Mouse (Mus musculus): ENCODE data around the gene Tns2. TPM values are rescaled to one million over a fixed set of nuclear protein-coding genes. Genes with fewer than 3 reads are reported as not detected.

The Tns2 gene
- polyA plus RNA-seq, 2 experiments: 3.7 to 5.2 TPM

- Histone ChIP-seq H3K27ac (no peak overlapping the region), H3K36me3 (replicated peaks; ENCODE audit: control insufficient read depth, insufficient read depth, low read depth) (no peaks in the 10 kb centered on the region), H3K4me3 (ENCODE audit: insufficient read depth in 1 of 2, low read depth in 2 of 2, low read length in 2 of 2) (no peak overlapping the region), H3K4me1 (replicated peaks; ENCODE audit: control insufficient read depth in 2 of 2, insufficient read depth in 2 of 2, low read length in 1 of 2) (peaks cover 5 to 8% of the 10 kb centered on the region in 2 experiments; a peak in 2 of 4 replicates), H3K9ac (replicated peaks) (no peak overlapping the region), H3K27me3 (ENCODE audit: control insufficient read depth, insufficient read depth, low read length) (peaks cover 34% of the 10 kb centered on the region), H3K4me2 (ENCODE audit: low read depth) (no peak overlapping the region), H3K9me3 (ENCODE audit: control insufficient read depth, low read length) (no peaks in the 10 kb centered on the region)
- ATAC-seq (ENCODE audit: insufficient read depth) (no peak), DNase-seq (ENCODE audit: low read depth in 3 of 3, low spot score in 3 of 3) (no peak)
- no peak for TF ChIP-seq CTCF (IDR thresholded peaks at IDR 0.05; ENCODE audit: low read depth)
- no peak for TF ChIP-seq EP300 (IDR thresholded peaks at IDR 0.05; ENCODE audit: low read depth)
- 66% methylated on average over 5 of the region's 5 CpGs for WGBS (ENCODE audit: insufficient replicate concordance)
Observed at GRCm38 (mm10) chr15:102141120-102141519, 40.9 kb downstream of the Tns2 start.

- Histone ChIP-seq H3K4me3 (ENCODE audit: insufficient read depth in 1 of 2, low read depth in 2 of 2, low read length in 2 of 2) (no peak overlapping the region), H3K36me3 (replicated peaks; ENCODE audit: control insufficient read depth, insufficient read depth, low read depth) (no peaks in the 10 kb centered on the region), H3K27me3 (ENCODE audit: control insufficient read depth, insufficient read depth, low read length) (peaks cover 34% of the 10 kb centered on the region), H3K9me3 (ENCODE audit: control insufficient read depth, low read length) (no peaks in the 10 kb centered on the region), H3K4me2 (ENCODE audit: low read depth) (no peak overlapping the region), H3K4me1 (replicated peaks; ENCODE audit: control insufficient read depth in 2 of 2, insufficient read depth in 2 of 2, low read length in 1 of 2) (0 out of 4 replicates have a peak, but pooled peaks cover 0 to 2% of the 10 kb centered on the region in 2 experiments), H3K27ac (no peak overlapping the region), H3K9ac (replicated peaks) (no peak overlapping the region)
- DNase-seq (ENCODE audit: low read depth in 3 of 3, low spot score in 3 of 3) (no peak), ATAC-seq (ENCODE audit: insufficient read depth) (no peak)
- TF ChIP-seq EP300 (IDR thresholded peaks at IDR 0.05; ENCODE audit: low read depth) (no peak), CTCF (IDR thresholded peaks at IDR 0.05; ENCODE audit: low read depth) (no peak)
- 56% methylated on average over 23 of the region's 23 CpGs for WGBS (ENCODE audit: insufficient replicate concordance)
Observed at GRCm38 (mm10) chr15:102142914-102143912, 43.0 kb downstream of the Tns2 start.

- Histone ChIP-seq H3K4me3 (ENCODE audit: insufficient read depth in 1 of 2, low read depth in 2 of 2, low read length in 2 of 2) (peak within 1 kb of the TSS in 1 of 2 experiments; percentile 18; a peak in 1 of 4 replicates), H3K4me2 (ENCODE audit: low read depth) (peak within 1 kb of the TSS; percentile 44), H3K9me3 (ENCODE audit: control insufficient read depth, low read length) (no peaks in the 10 kb centered on the region), H3K4me1 (replicated peaks; ENCODE audit: control insufficient read depth in 2 of 2, insufficient read depth in 2 of 2, low read length in 1 of 2) (0 out of 4 replicates have a peak, but pooled peaks cover 0 to 2% of the 10 kb centered on the region in 2 experiments), H3K27ac (no peak within 1 kb of the TSS), H3K36me3 (replicated peaks; ENCODE audit: control insufficient read depth, insufficient read depth, low read depth) (no peaks in the 10 kb centered on the region), H3K9ac (replicated peaks) (no peak within 1 kb of the TSS), H3K27me3 (ENCODE audit: control insufficient read depth, insufficient read depth, low read length) (peaks cover 34% of the 10 kb centered on the region)
- no peak for TF ChIP-seq EP300 (IDR thresholded peaks at IDR 0.05; ENCODE audit: low read depth)
- TF ChIP-seq CTCF (IDR thresholded peaks at IDR 0.05; ENCODE audit: low read depth): no peak
- no peak for DNase-seq (ENCODE audit: low read depth in 3 of 3, low spot score in 3 of 3)
- WGBS (ENCODE audit: insufficient replicate concordance): 15% methylated on average over 22 of the region's 22 CpGs
- no peak for ATAC-seq (ENCODE audit: insufficient read depth)
Observed at GRCm38 (mm10) chr15:102144274-102144711, 44.1 kb downstream of the Tns2 start, which contains the start of gene Igfbp6. Igfbp6 (plus strand) TSS chr15:102144362.

GRCm38 (mm10) chr15:102144726-102145125 is 44.5 kb downstream of the Tns2 start:
- ATAC-seq (ENCODE audit: insufficient read depth): no peak
- Histone ChIP-seq H3K36me3 (replicated peaks; ENCODE audit: control insufficient read depth, insufficient read depth, low read depth) (no peaks in the 10 kb centered on the region), H3K4me1 (replicated peaks; ENCODE audit: control insufficient read depth in 2 of 2, insufficient read depth in 2 of 2, low read length in 1 of 2) (peaks cover 0 to 5% of the 10 kb centered on the region in 2 experiments; a peak in 2 of 4 replicates), H3K4me3 (ENCODE audit: insufficient read depth in 1 of 2, low read depth in 2 of 2, low read length in 2 of 2) (peak overlapping the region in 1 of 2 experiments; percentile 18; a peak in 1 of 4 replicates), H3K4me2 (ENCODE audit: low read depth) (peak overlapping the region; percentile 44), H3K9ac (replicated peaks) (no peak overlapping the region), H3K27ac (no peak overlapping the region), H3K9me3 (ENCODE audit: control insufficient read depth, low read length) (no peaks in the 10 kb centered on the region), H3K27me3 (ENCODE audit: control insufficient read depth, insufficient read depth, low read length) (peaks cover 34% of the 10 kb centered on the region)
- DNase-seq (ENCODE audit: low read depth in 3 of 3, low spot score in 3 of 3): no peak
- 17% methylated on average over 19 of the region's 19 CpGs for WGBS (ENCODE audit: insufficient replicate concordance)
- TF ChIP-seq EP300 (IDR thresholded peaks at IDR 0.05; ENCODE audit: low read depth): no peak
- TF ChIP-seq CTCF (IDR thresholded peaks at IDR 0.05; ENCODE audit: low read depth): no peak

- no peak overlapping the region for H3K4me2 ChIP-seq (ENCODE audit: low read depth)
- no peak overlapping the region for H3K9ac ChIP-seq (replicated peaks)
- no peak for ATAC-seq (ENCODE audit: insufficient read depth)
- no peak for DNase-seq (ENCODE audit: low read depth in 3 of 3, low spot score in 3 of 3)
- peaks cover 0 to 11% of the 10 kb centered on the region in 2 experiments; a peak in 3 of 4 replicates for H3K4me1 ChIP-seq (replicated peaks; ENCODE audit: control insufficient read depth in 2 of 2, insufficient read depth in 2 of 2, low read length in 1 of 2)
- no peak for TF ChIP-seq EP300 (IDR thresholded peaks at IDR 0.05; ENCODE audit: low read depth)
- TF ChIP-seq CTCF (IDR thresholded peaks at IDR 0.05; ENCODE audit: low read depth): no peak
- WGBS (ENCODE audit: insufficient replicate concordance): 77% methylated on average over 10 of the region's 10 CpGs
- H3K27ac ChIP-seq: no peak overlapping the region
- peaks cover 34% of the 10 kb centered on the region for H3K27me3 ChIP-seq (ENCODE audit: control insufficient read depth, insufficient read depth, low read length)
- H3K36me3 ChIP-seq (replicated peaks; ENCODE audit: control insufficient read depth, insufficient read depth, low read depth): no peaks in the 10 kb centered on the region
- H3K4me3 ChIP-seq (ENCODE audit: insufficient read depth in 1 of 2, low read depth in 2 of 2, low read length in 2 of 2): no peak overlapping the region
- no peaks in the 10 kb centered on the region for H3K9me3 ChIP-seq (ENCODE audit: control insufficient read depth, low read length)
Observed at GRCm38 (mm10) chr15:102145330-102145729, 45.1 kb downstream of the Tns2 start.

Measured in liver, embryonic 14.5 days (tissue).